Mouse (Mus musculus) adrenal gland, postnatal 14 days (tissue): Measurements from ENCODE around the gene Lsm10. TPM values are rescaled to one million over a fixed set of nuclear protein-coding genes. Genes with fewer than 3 reads are reported as not detected.
"Not testable (repeated sequence)": the region's sequence is repeated elsewhere in the genome, so short reads cannot be mapped to it uniquely, and the experiment has no call there.

Experiments
- DNase-seq: peaks from one replicate; pipeline ENCODE4 v3.0.0; 2021; ENCODE audit warnings: mixed read lengths
- total RNA-seq: library from RNA; stranded (reverse); gene quantifications from 2 replicates; pipeline ENCODE4 v1.2.3, GENCODE M21; 2021

Gene Lsm10
- total RNA-seq, 1 experiment from 2014 or later: 17.9 TPM

DNA sequence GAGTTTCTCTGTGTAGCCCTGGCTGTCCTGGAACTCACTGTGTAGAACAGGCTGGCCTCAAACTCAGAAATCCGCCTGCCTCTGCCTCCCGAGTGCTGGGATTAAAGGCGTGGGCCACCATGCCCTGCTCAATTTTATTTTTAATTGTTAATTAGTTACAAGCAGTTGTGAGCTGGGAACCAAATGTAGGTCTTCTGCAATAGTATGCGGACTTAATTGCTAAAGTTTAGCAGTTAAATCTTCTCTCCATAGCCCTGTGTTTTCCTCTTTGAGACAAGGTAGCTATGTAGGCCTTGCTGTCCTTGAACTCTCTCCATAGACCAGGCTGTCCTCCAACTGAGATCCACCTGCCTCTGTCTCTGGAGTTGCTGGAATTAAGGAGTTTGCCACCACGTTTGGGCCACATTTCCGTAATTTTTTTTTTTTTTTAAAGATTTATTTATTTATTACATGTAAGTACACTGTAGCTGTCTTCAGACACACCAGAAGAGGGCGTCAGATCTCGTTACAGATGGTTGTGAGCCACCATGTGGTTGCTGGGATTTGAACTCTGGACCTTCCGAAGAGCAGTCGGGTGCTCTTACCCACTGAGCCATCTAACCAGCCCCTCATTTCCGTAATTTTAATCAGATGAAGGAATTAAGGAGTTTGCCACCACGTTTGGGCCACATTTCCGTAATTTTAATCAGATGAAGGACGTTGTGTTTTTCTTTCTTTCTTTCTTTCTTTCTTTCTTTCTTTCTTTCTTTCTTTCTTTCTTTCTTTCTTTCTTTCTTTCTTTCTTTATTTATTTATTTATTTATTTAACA lies 597 bp upstream of the Lsm10 start:
- DNase-seq: not testable (repeated sequence)

DNA sequence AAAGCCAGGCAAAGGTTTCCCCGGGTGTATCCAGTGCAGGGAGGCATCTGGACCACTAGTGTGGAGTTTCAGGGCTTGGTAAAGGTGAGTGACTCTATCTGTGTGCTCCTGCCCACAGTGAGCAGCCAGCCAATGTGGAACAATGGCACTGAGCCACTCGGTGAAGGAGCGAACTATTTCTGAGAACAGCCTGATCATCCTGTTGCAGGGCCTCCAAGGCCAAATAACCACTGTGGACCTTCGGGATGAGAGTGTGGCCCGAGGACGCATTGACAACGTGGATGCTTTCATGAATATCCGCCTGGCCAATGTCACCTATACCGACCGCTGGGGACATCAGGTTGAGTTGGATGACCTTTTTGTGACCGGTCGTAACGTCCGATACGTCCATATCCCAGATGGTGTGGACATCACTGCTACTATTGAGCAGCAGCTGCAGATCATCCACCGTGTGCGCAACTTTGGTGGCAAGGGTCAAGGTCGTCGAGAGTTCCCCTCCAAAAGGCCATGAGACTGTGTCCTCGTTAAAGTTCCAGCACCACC lies 1.4 kb downstream of the Lsm10 start:
- peak; percentile 28 for DNase-seq

GRCm38 (mm10) chr4:126099365-126099764 lies 2.9 kb downstream of the Lsm10 start:
- no peak for DNase-seq

GRCm38 (mm10) chr4:126100764-126101163 lies 4.3 kb downstream of the Lsm10 start:
- DNase-seq: no peak

- DNase-seq: peak; percentile 28
Observed at GRCm38 (mm10) chr4:126102061-126102841, 5.8 kb downstream of the Lsm10 start.

DNA sequence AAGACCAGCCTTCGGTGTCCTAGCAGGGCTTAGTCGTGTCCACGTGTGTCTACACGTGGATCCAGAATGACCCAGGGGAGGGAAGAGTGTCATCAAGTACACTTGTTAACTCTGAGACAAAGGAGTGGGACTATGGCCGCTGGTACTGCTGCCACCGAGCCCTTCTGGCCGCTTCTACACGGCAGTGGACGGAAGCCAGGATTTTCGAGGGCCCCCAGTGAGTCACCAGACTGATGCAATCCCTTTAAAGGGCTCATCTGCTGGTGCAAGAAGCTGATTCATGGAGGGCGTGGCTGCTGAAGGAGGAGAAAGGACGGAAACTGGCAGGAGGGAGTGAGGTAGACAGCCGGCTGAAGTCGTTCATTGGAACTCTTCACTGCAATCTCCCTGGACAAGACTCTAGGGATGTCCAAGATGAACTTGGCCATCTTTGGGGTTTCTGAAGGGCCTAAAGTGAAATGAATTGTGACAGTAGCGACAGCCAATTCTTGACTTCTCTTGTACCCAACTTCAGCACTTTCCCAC lies 6.7 kb downstream of the Lsm10 start:
- DNase-seq: peak; percentile 97

DNA sequence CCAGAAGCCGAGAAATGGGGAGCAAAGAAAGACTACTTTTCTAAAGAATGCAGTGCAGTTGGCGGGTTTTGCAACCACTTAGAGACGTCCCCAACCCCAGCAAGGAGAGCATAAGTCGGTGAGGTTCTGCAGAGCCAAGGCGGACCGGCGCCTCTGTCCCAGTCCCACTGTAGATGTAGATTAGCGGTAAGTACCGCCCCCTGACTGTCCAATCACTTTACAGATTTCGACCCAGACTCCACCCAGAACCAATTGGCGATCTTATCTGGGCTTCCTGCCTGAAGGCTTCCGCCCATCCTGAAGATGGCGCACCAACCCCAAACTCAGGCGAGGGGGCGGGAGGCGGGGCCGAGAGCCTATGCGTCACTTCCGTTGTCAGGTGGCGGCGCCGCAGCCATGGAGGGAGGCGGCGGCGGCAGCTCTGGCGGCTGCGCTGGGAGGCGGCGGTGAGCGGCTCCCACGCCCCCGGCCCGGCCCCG lies 7.2 kb downstream of the Lsm10 start, which contains the start of gene Stk40:
Gene Stk40 (plus strand): TSS at position 368 of the 479 bp plus-strand sequence.
- peak; percentile 98 for DNase-seq

DNA sequence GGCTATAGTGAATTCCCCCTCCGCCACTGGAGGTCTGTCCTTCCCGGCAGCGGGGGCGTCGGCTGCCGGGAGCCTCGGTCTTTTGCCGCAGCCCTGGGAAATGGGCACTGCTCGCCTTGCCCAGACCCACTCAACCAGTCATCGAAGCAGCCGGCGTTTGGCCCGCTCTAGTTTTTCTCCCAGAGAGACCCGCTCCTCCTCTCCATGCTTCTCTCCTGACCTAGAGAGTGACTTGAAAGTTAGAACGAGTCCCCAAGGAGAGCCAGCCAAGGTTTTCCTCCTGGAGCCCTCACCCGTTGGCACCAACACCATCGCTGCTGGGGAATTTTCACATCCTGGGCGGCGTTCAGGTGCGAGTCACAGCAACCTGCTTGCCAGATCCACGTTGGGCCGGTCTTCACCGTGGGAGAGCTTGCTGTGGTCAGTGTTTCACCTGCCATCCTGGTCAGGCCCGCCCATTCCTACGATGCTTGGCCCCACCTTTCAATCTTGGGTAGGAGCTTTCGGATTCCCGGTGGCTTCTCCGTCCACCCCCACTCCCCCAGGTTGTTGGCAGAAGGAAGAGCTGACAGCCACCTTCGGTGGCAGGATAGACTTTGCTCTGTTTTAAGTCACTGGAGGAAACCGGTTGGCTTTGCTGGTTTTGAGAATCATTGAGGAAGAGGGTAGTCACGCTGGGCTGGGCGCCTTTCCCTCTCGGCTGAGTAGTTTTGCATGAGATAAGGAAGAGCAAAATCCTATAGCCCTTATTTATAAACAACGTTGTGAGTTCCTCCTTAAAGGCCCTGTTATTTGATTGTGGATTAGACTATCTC lies 8.0 kb downstream of the Lsm10 start:
- DNase-seq: peak; percentile 57

- DNase-seq: no peak
Observed at GRCm38 (mm10) chr4:126105131-126105783, 8.8 kb downstream of the Lsm10 start.

DNA sequence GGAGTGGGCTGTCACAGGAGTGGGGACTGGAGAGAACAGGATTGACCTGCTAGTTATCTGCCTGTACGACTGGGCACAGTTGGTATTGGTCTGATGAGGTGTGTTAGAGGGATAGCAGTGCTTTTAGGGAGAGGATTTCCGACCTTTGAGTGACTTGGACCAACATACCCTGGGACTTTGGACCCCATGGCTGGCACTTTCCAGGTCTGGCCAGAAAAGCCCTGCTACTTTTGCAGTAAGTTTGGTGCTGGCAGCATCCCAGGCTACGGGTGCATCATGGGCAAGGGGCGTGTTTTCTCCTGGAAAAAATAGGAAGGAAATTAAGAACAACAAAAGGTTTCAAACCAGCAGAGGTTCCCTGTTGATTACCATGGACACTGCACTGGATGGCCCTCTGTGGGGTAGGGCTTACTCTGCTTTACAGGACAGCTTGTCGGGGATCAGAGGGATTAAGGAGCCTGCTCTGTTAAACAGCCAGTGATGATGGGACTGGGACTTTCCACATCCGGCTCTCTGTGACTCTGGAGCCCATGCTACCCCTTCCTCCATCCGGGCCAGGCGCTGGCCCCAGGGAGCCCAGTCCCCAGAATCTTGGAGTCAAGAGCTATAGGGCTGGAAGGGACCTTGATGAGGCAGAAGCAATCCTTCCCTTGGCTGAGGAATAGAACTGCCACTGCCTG lies 11.8 kb downstream of the Lsm10 start:
- peak; percentile 66 for DNase-seq

DNA sequence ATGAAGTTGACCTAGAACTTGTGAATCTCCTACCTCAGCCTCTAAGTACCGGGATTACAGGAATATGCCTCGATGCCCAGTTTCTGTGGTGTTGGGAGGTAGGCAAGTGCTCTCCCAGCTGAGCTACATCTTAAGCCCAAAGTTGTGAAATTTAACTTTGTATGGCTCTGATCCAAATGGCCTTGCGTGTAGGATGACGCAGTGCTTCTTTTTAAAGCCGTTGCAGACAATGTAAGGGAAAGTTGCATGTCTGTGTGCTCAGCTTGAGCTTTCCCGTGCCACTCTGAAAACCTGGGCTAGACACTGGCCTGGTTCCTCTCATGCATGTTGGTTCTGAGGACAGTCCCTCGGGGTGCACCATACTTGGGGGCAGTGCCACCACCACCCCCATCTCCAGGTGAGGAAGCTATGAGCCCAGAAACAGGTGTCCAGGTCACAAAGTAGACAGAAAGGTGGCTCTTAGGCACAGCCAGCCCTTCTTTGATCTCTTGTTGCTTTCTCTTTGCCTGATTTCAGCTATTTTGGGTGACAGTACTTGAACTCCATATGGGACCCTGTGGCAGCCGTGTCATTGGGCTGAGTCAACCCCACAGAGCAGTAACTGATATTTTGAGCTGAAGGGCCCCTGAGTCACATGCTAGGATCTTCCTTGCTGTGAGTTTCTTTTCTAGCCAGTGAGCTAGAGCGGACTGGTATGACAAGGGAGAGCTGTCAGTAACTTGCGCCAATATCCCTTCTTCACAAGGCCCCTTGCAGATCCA lies 13.4 kb downstream of the Lsm10 start:
- peak; percentile 53 for DNase-seq

GRCm38 (mm10) chr4:126110374-126111152 lies 14.1 kb downstream of the Lsm10 start:
- DNase-seq: peak; percentile 86

GRCm38 (mm10) chr4:126111153-126111549 lies 14.7 kb downstream of the Lsm10 start:
- DNase-seq: peak; percentile 68

DNA sequence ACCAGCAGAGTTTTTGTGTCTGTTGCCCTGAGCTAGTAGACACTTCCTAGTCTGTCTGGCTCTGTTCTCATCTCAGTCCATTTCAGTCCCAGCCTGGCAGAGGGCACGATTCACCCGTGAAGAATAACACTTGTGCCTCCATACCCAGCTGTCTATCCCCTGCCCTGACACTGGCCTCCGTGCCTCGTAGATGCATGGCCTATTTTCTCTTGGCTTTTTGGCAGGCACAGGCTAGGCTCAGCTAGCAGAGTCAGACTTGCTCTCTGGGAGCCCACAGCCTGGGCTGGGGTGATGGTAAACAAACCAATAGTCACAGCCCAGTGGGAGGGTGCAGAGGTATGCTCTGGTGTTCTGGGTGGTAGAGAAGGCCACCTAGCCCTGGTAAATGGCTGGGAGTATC lies 16.8 kb downstream of the Lsm10 start:
- no peak for DNase-seq

DNA sequence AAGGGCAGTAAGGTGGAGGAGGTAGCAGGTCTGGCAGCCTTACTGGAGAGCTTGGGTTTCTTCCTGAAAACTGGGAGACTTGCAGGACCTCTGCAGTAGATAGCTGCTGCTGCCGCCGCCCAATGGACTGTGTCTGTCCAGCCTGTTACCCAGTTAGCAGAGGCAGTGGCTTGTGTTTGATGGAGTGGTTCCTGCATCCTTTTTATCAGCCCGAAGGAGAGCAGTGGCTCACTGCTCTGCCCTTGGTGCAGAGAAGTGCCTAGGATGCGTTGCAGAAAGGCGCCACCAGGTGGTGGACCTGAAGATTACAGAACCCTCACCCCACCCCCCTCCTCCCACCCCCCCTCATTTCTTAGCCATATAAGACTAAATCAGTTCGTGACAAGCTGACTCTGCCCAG lies 17.5 kb downstream of the Lsm10 start:
- DNase-seq: peak; percentile 88

- DNase-seq: no peak
Observed at GRCm38 (mm10) chr4:126115411-126115810, 19.0 kb downstream of the Lsm10 start.

DNA sequence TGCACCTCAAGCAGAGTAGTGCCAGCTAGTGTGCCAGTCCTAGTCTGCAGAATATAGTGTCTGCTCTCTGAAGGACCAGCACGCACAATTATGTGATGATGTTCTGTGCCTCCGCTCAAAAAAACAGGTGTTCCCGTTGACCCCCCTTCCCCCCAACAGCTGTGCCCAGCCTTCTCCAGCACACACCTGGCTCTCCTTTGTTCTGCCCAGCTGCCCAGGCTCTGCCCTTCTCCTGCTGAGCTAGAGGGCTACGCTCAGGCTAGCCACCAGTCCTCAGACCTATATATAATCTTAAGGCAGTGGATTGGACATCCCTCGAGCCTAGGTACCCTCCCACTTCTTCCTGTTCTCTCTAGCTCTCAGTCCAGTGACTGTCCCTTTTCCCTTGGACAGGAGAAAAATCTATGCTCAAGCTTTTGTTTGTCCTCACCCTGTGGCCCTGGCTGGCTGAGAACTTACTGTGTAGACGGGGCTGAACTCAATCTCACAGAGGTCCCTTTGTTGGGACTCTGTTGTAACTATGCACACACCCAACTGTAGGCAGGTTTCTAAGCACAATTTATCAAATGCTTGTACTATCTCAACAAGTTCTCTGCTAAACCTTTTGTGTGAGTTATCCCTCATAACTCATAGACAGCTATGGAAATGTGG lies 19.6 kb downstream of the Lsm10 start:
- no peak for DNase-seq

- DNase-seq: no peak
Observed at GRCm38 (mm10) chr4:126117116-126117515, 20.7 kb downstream of the Lsm10 start.
